Mouse (Mus musculus): ENCODE data around the gene Dnaja4.

The Dnaja4 gene

DNA sequence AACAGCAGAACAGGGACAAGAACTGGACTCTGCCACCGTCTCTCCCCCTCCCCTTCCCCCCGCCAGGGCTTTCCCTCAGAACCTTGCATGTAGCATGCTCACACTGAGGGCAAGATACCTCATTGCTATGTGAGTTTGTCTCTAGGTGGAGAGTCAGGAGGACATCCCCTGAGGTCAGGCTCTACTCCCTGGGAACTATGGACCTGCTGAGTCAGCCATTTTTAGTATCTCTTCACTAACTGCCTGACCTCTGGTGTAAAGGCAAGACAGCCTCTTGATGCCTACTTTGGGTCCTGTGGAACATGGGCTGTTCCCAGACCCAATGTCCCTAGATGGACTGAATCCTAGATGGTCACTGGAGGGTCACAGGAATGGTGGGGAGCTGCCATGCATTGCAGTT is 53.0 kb downstream of the Dnaja4 start:
- DNase-seq (ENCODE audit: low read depth, low spot score), result no peak

DNA sequence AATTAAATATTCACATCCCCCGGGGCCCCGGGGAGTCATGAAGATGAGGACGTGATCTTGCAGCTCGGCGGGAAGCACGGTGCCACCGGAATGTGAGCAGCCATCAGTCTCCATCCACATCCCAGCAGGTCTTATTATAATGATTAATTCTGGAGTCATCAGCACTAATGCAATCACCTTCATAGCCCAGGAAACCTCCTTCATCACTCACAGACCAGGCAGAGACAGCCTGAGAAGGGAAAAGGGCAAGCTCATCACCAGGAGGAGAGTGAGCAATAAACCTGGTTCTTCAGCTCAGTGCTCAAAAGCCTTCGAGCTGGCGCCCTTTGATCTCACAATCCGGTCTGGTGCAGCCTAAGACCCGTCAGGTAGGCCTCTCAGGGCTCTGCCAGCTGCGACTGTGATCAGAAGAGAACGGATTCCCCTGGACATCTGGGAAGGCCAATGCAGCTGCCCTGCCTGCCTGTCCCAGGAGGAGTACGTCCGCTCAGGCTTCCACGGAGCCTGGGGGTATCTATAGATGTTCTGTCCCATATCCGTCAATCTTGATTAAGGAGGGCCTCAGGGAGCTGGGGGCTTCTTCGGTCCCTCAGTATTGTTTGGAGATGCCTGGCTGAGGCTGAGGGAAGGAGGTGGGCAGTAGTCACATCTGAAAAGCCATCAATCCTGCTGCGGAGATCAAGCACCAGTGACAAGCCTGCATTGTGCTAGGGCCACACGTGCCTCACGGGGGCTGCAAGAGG is 53.7 kb downstream of the Dnaja4 start:
- no peak for DNase-seq (ENCODE audit: low read depth, low spot score)

DNA sequence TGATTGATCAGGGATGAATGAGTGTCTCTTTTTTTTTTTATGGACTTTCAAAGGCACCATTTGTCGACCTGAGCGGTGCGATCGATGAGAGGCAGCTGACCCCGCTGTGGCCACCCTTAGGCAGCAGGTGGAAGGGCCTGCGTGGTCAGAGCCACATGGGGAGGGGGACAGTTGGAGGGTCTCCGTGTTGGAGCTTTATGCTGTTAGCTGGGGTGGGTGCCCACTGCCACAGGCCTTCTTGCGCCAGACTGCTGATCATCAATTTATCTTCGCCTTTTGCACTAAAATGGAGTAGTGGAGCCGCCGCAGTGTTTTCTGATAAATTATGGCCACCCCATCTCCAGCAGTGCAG is 54.2 kb downstream of the Dnaja4 start:
- no peak for DNase-seq (ENCODE audit: low read depth, low spot score)

DNA sequence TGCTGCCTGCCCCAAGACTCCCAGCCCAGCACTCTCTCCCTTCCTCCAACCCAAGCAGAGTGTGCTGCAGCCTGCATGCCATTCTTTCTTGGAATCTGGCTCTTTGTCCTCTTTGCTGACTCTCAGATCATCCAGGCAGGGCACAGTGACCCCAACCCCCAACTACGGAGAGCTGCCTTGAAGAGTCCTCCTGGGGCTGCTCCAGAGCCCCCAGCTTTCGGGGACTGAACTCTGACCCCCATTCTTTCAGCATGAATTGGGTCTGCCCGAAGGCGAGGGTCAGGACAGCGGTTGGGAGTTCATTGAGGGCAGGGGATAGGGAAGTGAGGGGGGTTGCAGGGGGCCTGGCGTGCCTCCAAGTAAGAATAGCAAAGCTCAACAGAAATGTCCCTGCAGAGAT is 60.9 kb downstream of the Dnaja4 start:
- DNase-seq (ENCODE audit: low read depth, low spot score), result no peak

DNA sequence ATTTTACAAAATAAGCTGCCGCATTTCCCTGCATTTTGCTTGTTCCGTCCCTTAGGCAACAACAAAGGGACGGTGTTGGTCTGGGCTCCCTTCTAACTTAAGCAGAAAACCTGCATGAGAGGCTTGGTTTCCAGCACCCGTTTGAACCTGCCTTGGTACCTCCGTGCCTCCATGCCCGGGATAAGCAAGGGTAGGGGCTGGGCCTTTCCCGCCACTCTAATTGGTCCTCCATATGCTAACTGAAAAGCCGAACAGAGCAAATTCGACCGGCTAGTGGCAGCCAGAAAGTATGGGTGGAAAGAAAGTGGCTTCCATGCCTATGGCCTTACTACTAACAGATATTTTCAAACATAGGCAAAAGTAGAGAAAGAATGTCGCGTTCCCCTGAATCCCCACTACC is 65.4 kb downstream of the Dnaja4 start:
- DNase-seq (ENCODE audit: low read depth, low spot score), result no peak

DNA sequence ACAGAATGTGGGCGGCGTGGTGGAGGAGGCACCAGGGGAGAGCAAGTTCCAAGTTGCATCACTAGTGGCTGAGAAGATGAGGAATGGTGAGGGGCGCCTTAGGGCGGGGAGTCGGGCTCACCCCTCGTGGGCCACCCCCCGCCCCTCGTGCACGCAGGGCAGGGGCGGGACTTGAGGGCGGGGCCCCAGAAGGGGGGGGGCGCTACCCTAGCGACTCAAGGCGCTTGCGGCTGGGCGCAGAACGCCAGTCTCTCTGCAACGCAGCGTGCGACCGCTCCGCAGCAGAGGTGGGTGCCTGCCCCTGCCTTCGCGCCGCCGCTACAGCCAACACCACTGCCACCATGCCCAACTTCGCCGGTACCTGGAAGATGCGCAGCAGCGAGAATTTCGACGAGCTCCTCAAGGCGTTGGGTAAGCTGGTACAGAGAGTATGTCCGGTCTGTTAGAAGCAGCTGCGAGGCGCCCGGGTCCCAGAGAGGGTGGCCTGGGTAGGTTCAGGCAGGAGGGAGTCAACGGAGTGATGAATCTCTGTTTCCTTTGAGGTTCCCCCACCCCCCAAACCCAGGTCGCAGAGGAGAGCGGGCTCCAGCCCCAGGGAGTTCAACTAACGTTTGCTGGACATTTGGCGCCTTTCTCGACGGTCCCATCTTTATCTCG is 66.0 kb downstream of the Dnaja4 start, which contains the start of gene Crabp1:
Gene Crabp1, plus strand, starts transcription at position 188 of the 657 bp plus-strand sequence.
- no peak for DNase-seq (ENCODE audit: low read depth, low spot score)

DNA sequence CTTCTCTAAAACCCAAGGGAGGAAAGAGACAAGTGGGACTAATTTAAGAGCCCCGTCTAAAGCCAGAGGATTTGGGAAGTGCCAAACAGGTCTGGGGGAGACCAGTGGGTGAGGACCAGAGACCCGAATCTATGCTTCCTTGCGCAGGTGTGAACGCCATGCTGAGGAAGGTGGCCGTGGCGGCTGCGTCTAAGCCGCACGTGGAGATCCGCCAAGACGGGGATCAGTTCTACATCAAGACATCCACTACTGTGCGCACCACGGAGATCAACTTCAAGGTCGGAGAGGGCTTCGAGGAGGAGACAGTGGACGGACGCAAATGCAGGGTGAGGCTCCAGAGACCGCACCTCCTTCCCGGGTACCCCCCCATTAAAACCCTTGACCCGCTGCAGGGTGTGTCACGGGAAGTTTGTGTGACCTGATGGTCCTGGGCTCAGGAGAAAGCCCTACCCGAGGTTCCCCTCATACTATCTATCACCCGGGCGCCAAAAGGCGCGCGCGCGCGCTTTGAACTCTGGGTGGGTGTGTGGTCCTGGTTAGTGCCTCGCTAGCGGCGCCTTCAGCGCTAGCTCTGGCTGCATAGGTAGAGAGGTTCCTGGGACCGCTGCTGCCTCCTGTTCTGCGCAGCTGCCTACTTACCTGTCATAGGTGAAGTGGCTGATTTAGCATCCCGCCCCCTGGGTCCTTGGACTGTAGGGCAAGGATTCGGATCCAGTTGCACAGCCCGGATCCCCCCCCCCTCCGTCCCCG is 66.8 kb downstream of the Dnaja4 start:
- DNase-seq (ENCODE audit: low read depth, low spot score), result no peak

Measured in embryo, embryonic 11.5 days (tissue).